Mouse (Mus musculus) neural tube, embryonic 13.5 days (tissue): ENCODE data around the gene Exoc5. TPM values are rescaled to one million over a fixed set of nuclear protein-coding genes. Genes with fewer than 3 reads are reported as not detected.

Source experiments
- ATAC-seq: fragments of 200-750 bp; cut with Nextera tagmentation; 2 replicates; pipeline ENCODE4 v1.8.0; 2017; ENCODE audit warnings: low read depth, mild to moderate bottlenecking, moderate TSS enrichment, moderate library complexity
- H3K27ac ChIP-seq: fragments of 300-500 bp; sonication (generic); replicated peaks from 2 replicates; pipeline ENCODE4 v1.5.1; 2015; ENCODE audit warnings: moderate library complexity, mild to moderate bottlenecking, inconsistent platforms
- H3K27me3 ChIP-seq: fragments of 300-500 bp; sonication (generic); 2 replicates; pipeline ENCODE4 v1.6.1; 2015; ENCODE audit warnings: mild to moderate bottlenecking, inconsistent platforms
- H3K36me3 ChIP-seq: fragments of 300-500 bp; sonication (generic); 2 replicates; pipeline ENCODE4 v1.6.1; 2015; ENCODE audit warnings: mild to moderate bottlenecking, inconsistent platforms
- H3K4me1 ChIP-seq: fragments of 300-500 bp; sonication (generic); replicated peaks from 2 replicates; pipeline ENCODE4 v1.6.1; 2015; ENCODE audit warnings: inconsistent platforms
- H3K4me2 ChIP-seq: fragments of 300-500 bp; sonication (generic); 2 replicates; pipeline ENCODE4 v1.6.1; 2015; ENCODE audit warnings: inconsistent platforms, mild to moderate bottlenecking, moderate library complexity
- H3K4me3 ChIP-seq: fragments of 300-500 bp; sonication (generic); 2 replicates; pipeline ENCODE4 v1.5.1; 2015; ENCODE audit warnings: mild to moderate bottlenecking, inconsistent platforms
- H3K9ac ChIP-seq: fragments of 300-500 bp; sonication (generic); 2 replicates; pipeline ENCODE4 v1.6.1; 2015; ENCODE audit warnings: moderate library complexity, mild to moderate bottlenecking, inconsistent platforms
- H3K9me3 ChIP-seq: fragments of 300-500 bp; sonication (generic); 2 replicates; pipeline ENCODE4 v1.6.1; 2016; ENCODE audit warnings: inconsistent platforms
- WGBS: fragments of 180-500 bp; shearing (Covaris S2); methylation state at CpG from one replicate; pipeline ENCODE4 v1.1.7; 2015; 5-methylcytosine and 5-hydroxymethylcytosine counted together
- polyA plus RNA-seq: library from polyadenylated mRNA; unstranded; fragments of >200 nt; fragmentation: Nextera tagmentation; extraction: Ambion mirVana; gene quantifications from 2 replicates; pipeline ENCODE4 v1.2.1, GENCODE M21; 2015

Gene Exoc5
- polyA plus RNA-seq, 1 experiment from 2014 or later, result 71.6 TPM

GRCm38 (mm10) chr14:49063838-49064237 lies 2.6 kb downstream of the Exoc5 start:
- no peaks in the 10 kb centered on the region for H3K27me3 ChIP-seq
- peak overlapping the region; percentile 42 for H3K4me2 ChIP-seq
- ATAC-seq, result no peak
- no peak overlapping the region for H3K4me3 ChIP-seq
- no peak overlapping the region for H3K27ac ChIP-seq
- no peaks in the 10 kb centered on the region for H3K36me3 ChIP-seq
- H3K9ac ChIP-seq, result no peak overlapping the region
- H3K9me3 ChIP-seq, result no peaks in the 10 kb centered on the region
- H3K4me1 ChIP-seq, result peaks cover 24% of the 10 kb centered on the region
- WGBS, result 80% methylated on average over 2 of the region's 2 CpGs

GRCm38 (mm10) chr14:49049492-49049891 lies 17.0 kb downstream of the Exoc5 start:
- ATAC-seq, result no peak
- Histone ChIP-seq H3K27me3 (no peaks in the 10 kb centered on the region), H3K36me3 (peaks cover 15% of the 10 kb centered on the region), H3K4me1 (no peaks in the 10 kb centered on the region), H3K4me2 (no peak overlapping the region), H3K9me3 (no peaks in the 10 kb centered on the region), H3K4me3 (no peak overlapping the region), H3K9ac (no peak overlapping the region), H3K27ac (no peak overlapping the region)

DNA sequence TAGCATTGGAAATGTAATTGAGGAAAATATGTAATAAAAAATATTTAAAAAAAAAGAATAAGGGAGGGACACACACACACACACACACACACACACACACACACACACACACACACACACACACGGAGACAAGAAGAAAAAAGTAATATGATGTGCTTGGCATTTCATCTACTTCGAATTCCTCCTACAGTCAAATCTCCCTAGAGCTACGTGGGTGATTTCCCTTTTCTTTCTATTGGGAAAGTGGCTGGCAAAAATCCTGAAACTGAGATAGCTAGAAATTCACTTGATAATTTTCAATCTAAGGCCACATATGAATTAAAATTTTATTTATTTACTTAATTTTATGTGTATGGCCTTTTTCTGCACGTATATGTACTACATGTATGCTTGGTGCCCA lies 20.8 kb downstream of the Exoc5 start:
- Histone ChIP-seq H3K4me1 (no peaks in the 10 kb centered on the region), H3K9ac (no peak overlapping the region), H3K9me3 (no peaks in the 10 kb centered on the region), H3K27ac (no peak overlapping the region), H3K36me3 (peaks cover 8% of the 10 kb centered on the region; the same call in 1 of the 2 replicates), H3K27me3 (no peaks in the 10 kb centered on the region), H3K4me2 (no peak overlapping the region), H3K4me3 (no peak overlapping the region)
- 95% methylated on average over 3 of the region's 4 CpGs for WGBS
- no peak for ATAC-seq

DNA sequence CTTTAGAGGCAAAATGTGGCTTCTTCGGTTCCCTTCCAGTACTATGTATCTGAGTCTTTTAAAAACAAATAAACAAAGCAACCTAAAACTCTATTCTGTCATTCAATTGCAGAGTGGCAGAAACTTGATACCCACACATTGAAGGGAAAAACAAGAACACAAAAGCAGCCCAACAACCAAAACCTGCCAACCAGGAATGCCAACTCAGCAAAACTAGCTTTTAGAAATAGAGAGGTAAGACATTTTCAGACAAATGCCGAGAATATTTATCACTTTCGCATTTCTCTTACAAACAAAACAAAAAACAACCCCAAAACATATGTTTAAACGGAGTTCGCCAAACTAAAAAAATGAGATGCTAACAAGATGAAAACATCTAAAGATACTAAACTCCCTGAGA lies 37.5 kb downstream of the Exoc5 start:
- Histone ChIP-seq H3K4me2 (no peak overlapping the region), H3K36me3 (peaks cover 28% of the 10 kb centered on the region), H3K9ac (no peak overlapping the region), H3K27ac (no peak overlapping the region), H3K9me3 (no peaks in the 10 kb centered on the region), H3K4me1 (no peaks in the 10 kb centered on the region), H3K4me3 (no peak overlapping the region), H3K27me3 (no peaks in the 10 kb centered on the region)
- WGBS, result 96% methylated on average over 5 of the region's 5 CpGs
- no peak for ATAC-seq

GRCm38 (mm10) chr14:49027779-49028368 lies 38.6 kb downstream of the Exoc5 start:
- Histone ChIP-seq H3K9me3 (no peaks in the 10 kb centered on the region), H3K4me1 (no peaks in the 10 kb centered on the region), H3K27me3 (no peaks in the 10 kb centered on the region), H3K36me3 (peaks cover 23% of the 10 kb centered on the region), H3K4me2 (no peak overlapping the region), H3K9ac (no peak overlapping the region), H3K27ac (no peak overlapping the region), H3K4me3 (no peak overlapping the region)
- no peak for ATAC-seq
- 84% methylated on average over 3 of the region's 3 CpGs for WGBS

DNA sequence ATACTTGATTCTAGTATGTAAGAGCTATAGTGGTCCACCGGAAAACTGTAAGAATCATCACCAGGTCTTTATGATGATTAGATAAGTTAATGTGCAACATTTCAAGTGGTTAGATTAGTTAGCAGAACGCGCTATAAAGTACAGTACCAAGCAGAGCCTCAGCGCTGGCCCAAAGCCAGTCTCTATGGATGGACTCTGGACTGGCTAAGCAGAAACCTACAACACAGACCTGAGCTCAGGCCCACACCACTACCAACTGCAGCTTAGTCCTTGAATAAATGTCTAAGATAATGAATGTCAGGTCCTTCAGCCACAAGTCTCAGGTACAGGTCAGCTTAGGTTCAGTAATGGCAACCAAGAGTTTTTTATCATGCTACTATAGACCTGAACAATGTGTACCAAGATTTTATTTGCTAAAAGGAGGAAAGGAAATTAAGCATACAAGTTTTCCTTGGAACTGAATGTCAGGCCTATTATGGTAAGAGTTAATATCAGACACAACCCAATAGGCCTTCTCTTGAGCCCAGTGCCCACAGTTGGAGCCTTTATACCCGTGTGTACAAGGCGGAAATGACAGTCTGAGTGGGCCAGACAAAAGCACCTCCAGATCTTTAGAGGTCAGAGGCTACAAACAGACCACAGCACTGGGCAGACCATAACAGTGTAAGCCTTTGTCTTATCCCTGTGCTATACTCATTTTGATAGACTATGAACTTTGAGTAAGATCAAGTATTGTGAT lies 39.2 kb downstream of the Exoc5 start:
- no peak for ATAC-seq

DNA sequence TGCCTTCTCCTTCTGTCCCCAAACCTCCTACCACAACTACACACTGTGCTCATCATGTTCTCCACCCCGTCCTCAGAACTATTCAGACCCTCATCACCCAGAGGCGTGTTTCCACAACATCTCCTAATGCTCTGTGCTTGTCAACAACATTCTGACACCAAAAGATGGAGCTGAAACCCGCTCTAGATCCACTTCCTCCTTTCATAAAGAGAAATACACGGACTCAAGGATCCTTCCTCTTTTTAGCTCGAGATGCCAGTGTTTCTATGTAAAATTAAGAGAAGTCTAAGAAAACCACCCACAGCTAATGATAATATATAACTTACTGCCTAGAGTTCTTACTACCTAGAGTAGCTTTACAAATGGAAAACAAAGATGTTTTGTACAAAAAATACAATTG lies 46.7 kb downstream of the Exoc5 start:
- no peak for ATAC-seq
- Histone ChIP-seq H3K36me3 (peaks cover 42% of the 10 kb centered on the region), H3K4me2 (no peak overlapping the region), H3K27ac (no peak overlapping the region), H3K9ac (no peak overlapping the region), H3K4me3 (no peak overlapping the region), H3K9me3 (no peaks in the 10 kb centered on the region), H3K27me3 (no peaks in the 10 kb centered on the region), H3K4me1 (no peaks in the 10 kb centered on the region)
- WGBS, result 89% methylated on average over 5 of the region's 5 CpGs

More for the DNA sequence above, 39.2 kb downstream of the Exoc5 start:
- H3K27ac ChIP-seq, result no peak overlapping the region
- H3K27me3 ChIP-seq, result no peaks in the 10 kb centered on the region
- no peak overlapping the region for H3K4me3 ChIP-seq
- WGBS, result 93% methylated on average over 6 of the region's 6 CpGs
- no peaks in the 10 kb centered on the region for H3K4me1 ChIP-seq
- peaks cover 22% of the 10 kb centered on the region for H3K36me3 ChIP-seq
- H3K9ac ChIP-seq, result no peak overlapping the region
- H3K4me2 ChIP-seq, result no peak overlapping the region
- no peaks in the 10 kb centered on the region for H3K9me3 ChIP-seq

- no peak overlapping the region for H3K9ac ChIP-seq
- no peaks in the 10 kb centered on the region for H3K27me3 ChIP-seq
- no peak for ATAC-seq
- H3K36me3 ChIP-seq, result 0 out of 2 replicates have a peak, but pooled peaks cover 7% of the 10 kb centered on the region
- no peaks in the 10 kb centered on the region for H3K4me1 ChIP-seq
- H3K9me3 ChIP-seq, result no peaks in the 10 kb centered on the region
- no peak overlapping the region for H3K4me3 ChIP-seq
- 94% methylated on average over 2 of the region's 2 CpGs for WGBS
- H3K27ac ChIP-seq, result no peak overlapping the region
- no peak overlapping the region for H3K4me2 ChIP-seq
These were observed 57.9 kb downstream of the Exoc5 start for GRCm38 (mm10) chr14:49008399-49009189.

DNA sequence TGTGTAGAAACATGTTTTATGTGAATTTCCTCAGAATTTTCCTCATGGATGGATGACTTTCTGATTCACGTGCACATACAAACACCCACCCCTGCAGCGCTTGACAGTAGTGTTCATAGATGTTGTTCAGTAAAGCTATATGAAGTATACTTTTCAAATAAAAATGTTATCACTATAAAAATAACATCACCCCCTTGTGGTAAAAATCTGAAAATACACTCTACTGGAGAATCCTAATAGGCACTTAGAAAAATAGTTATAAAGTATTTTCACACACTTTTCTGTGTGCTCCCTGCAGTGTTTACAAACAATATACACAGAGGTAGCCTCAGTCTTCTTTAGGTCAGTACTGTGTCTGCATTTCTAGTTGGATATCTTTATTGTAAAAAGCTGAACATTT lies 58.5 kb downstream of the Exoc5 start:
- H3K4me1 ChIP-seq, result no peaks in the 10 kb centered on the region
- no peaks in the 10 kb centered on the region for H3K27me3 ChIP-seq
- H3K4me2 ChIP-seq, result no peak overlapping the region
- no peak overlapping the region for H3K27ac ChIP-seq
- H3K36me3 ChIP-seq, result 0 out of 2 replicates have a peak, but pooled peaks cover 7% of the 10 kb centered on the region
- H3K9me3 ChIP-seq, result no peaks in the 10 kb centered on the region
- no peak overlapping the region for H3K9ac ChIP-seq
- ATAC-seq, result no peak
- WGBS, result 94% methylated on average over 2 of the region's 2 CpGs
- H3K4me3 ChIP-seq, result no peak overlapping the region

DNA sequence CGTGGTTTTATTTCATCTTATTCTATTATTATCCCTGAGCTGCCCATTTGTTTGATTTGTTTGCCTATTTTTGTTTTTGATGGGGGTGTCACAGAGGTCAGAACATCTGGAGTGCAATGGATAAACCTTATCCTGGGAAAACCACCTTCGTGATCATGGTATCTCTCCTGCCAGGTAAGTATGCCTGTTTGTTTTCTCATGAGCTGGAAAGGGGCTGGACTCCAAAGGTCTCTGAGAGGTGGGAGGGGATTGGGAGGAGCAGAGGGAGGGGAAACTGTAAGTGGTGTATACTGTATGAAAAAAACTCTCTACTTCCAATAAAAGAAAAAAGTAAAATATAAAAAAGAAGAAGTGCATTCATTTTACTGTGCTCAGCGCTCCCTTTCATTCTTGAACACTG lies 64.8 kb downstream of the Exoc5 start:
- H3K9me3 ChIP-seq, result no peaks in the 10 kb centered on the region
- H3K4me2 ChIP-seq, result no peak overlapping the region
- ATAC-seq, result no peak
- WGBS, result 85% methylated on average over 3 of the region's 3 CpGs
- H3K27me3 ChIP-seq, result no peaks in the 10 kb centered on the region
- H3K27ac ChIP-seq, result no peak overlapping the region
- no peak overlapping the region for H3K4me3 ChIP-seq
- H3K9ac ChIP-seq, result no peak overlapping the region
- H3K4me1 ChIP-seq, result no peaks in the 10 kb centered on the region
- no peaks in the 10 kb centered on the region for H3K36me3 ChIP-seq

DNA sequence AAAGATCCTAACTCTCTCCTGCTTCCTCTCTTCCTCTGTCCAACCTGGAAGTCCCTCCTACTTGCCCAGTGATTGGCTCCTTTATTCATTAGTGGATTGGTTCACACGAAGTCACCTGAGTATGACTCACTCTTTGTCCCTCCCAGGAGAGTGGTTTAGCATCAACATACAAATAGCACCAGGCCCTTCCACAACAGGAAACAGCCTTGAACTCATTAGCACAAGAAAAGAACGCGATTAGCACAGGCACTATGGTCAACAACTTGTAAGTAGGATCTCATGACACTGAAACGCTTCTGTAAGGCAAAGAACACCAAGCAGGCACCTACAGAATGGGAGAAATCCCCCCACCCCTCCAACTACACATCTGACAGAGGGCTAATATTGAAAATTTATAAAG lies 67.7 kb downstream of the Exoc5 start:
- Histone ChIP-seq H3K27ac (no peak overlapping the region), H3K36me3 (no peaks in the 10 kb centered on the region), H3K9me3 (no peaks in the 10 kb centered on the region), H3K4me2 (no peak overlapping the region), H3K27me3 (no peaks in the 10 kb centered on the region), H3K4me1 (no peaks in the 10 kb centered on the region), H3K4me3 (no peak overlapping the region), H3K9ac (no peak overlapping the region)
- no peak for ATAC-seq
- 50% methylated on average over 4 of the region's 4 CpGs for WGBS

DNA sequence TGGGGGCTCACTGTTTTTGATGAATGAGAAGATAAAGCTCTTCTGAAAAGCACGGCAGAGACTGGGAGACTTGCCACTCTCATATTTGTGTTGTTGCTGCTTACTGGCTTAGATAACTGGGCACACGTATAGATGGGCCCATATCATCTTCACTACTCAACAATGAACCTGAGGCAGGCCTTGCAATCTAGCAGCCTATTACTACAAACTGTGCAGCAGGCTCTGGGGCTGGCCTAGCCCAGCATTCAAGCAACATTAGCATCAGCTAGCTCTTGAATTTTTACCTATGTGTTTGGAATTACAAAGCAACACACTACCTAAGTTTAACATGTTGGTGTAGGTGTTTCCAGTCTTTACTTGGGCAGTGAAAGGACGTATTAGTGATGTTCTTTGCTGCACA lies 72.6 kb downstream of the Exoc5 start:
- ATAC-seq, result no peak
- Histone ChIP-seq H3K9ac (no peak overlapping the region), H3K27me3 (no peaks in the 10 kb centered on the region), H3K27ac (no peak overlapping the region), H3K4me1 (peaks cover 16% of the 10 kb centered on the region), H3K4me2 (no peak overlapping the region), H3K36me3 (no peaks in the 10 kb centered on the region), H3K9me3 (no peaks in the 10 kb centered on the region), H3K4me3 (no peak overlapping the region)
- 89% methylated on average over 3 of the region's 3 CpGs for WGBS
